Mouse (Mus musculus) limb, embryonic 11.5 days (tissue): Measurements from ENCODE around the gene Als2. TPM values are rescaled to one million over a fixed set of nuclear protein-coding genes. Genes with fewer than 3 reads are reported as not detected.

Source experiments
- ATAC-seq: fragments of 200-750 bp; cut with Nextera tagmentation; 2 replicates; pipeline ENCODE4 v1.8.0; 2017; ENCODE audit warnings: low read depth; ENCODE audit not compliant: insufficient number of reproducible peaks, low FRiP score, low TSS enrichment
- DNase-seq: peaks from one replicate; pipeline ENCODE4 v3.0.0-alpha.2; 2015; ENCODE audit warnings: low spot score
- H3K27ac ChIP-seq: fragments of 300-500 bp; sonication (generic); replicated peaks from 2 replicates; pipeline ENCODE4 v1.5.1; 2014; ENCODE audit warnings: low read depth, mild to moderate bottlenecking, low read length
- H3K27me3 ChIP-seq: fragments of 300-500 bp; sonication (generic); 2 replicates; pipeline ENCODE4 v1.6.1; 2014; ENCODE audit warnings: mild to moderate bottlenecking, low read length, mixed read lengths; ENCODE audit not compliant: control insufficient read depth, insufficient read depth
- H3K36me3 ChIP-seq: fragments of 300-500 bp; sonication (generic); 2 replicates; pipeline ENCODE4 v1.6.1; 2014; ENCODE audit warnings: mild to moderate bottlenecking, low read length, moderate library complexity, mixed read lengths; ENCODE audit not compliant: control insufficient read depth, insufficient read depth
- H3K4me1 ChIP-seq: fragments of 300-500 bp; sonication (generic); 2 replicates; pipeline ENCODE4 v1.6.1; 2014; ENCODE audit warnings: low read length, mixed read lengths; ENCODE audit not compliant: control insufficient read depth, insufficient read depth
- H3K4me2 ChIP-seq: fragments of 300-500 bp; sonication (generic); 2 replicates; pipeline ENCODE4 v1.6.1; 2014; ENCODE audit warnings: low read depth, mild to moderate bottlenecking, moderate library complexity; ENCODE audit not compliant: severe bottlenecking
- H3K4me3 ChIP-seq: fragments of 300-500 bp; sonication (generic); 2 replicates; pipeline ENCODE4 v1.5.1; 2014; ENCODE audit warnings: low read depth, low read length
- H3K9ac ChIP-seq: fragments of 300-500 bp; sonication (generic); 2 replicates; pipeline ENCODE4 v1.6.1; 2014; ENCODE audit warnings: mild to moderate bottlenecking, low read length
- H3K9me3 ChIP-seq: fragments of 300-500 bp; sonication (generic); 2 replicates; pipeline ENCODE4 v1.6.1; 2016; ENCODE audit warnings: low read length; ENCODE audit not compliant: control insufficient read depth
- WGBS: fragments of 180-500 bp; shearing (Covaris S2); extraction: QIAGEN DNeasy Blood & Tissue Kit; methylation state at CpG from one replicate; pipeline ENCODE4 v1.1.7; 2014; 5-methylcytosine and 5-hydroxymethylcytosine counted together
- polyA plus RNA-seq: library from polyadenylated mRNA; unstranded; fragments of >200 nt; fragmentation: Nextera tagmentation; extraction: Ambion mirVana; gene quantifications from 2 replicates; pipeline ENCODE4 v1.2.1, GENCODE M21; 2014

The Als2 gene
- polyA plus RNA-seq, 1 experiment from 2014 or later: 12.0 TPM

GRCm38 (mm10) chr1:59167654-59168425 is 69.2 kb downstream of the Als2 start:
- 90% methylated on average over 4 of the region's 4 CpGs for WGBS
- Histone ChIP-seq H3K27ac (no peak overlapping the region), H3K9ac (no peak overlapping the region), H3K27me3 (no peaks in the 10 kb centered on the region), H3K4me2 (no peak overlapping the region), H3K36me3 (peaks cover 7% of the 10 kb centered on the region; the same call in 1 of the 2 replicates), H3K4me1 (no peaks in the 10 kb centered on the region), H3K4me3 (no peak overlapping the region), H3K9me3 (no peaks in the 10 kb centered on the region)
- ATAC-seq: no peak
- no peak for DNase-seq

GRCm38 (mm10) chr1:59166232-59166905 is 70.7 kb downstream of the Als2 start:
- peaks cover 7% of the 10 kb centered on the region; the same call in 1 of the 2 replicates for H3K36me3 ChIP-seq
- H3K4me2 ChIP-seq: no peak overlapping the region
- H3K27ac ChIP-seq: no peak overlapping the region
- no peak overlapping the region for H3K9ac ChIP-seq
- H3K9me3 ChIP-seq: no peaks in the 10 kb centered on the region
- no peaks in the 10 kb centered on the region for H3K4me1 ChIP-seq
- H3K27me3 ChIP-seq: no peaks in the 10 kb centered on the region
- ATAC-seq (no peak), DNase-seq (no peak)
- H3K4me3 ChIP-seq: no peak overlapping the region
- WGBS: 95% methylated on average over 9 of the region's 9 CpGs

- H3K4me3 ChIP-seq: no peak overlapping the region
- no peak for ATAC-seq
- H3K27ac ChIP-seq: no peak overlapping the region
- H3K36me3 ChIP-seq: peaks cover 7% of the 10 kb centered on the region; the same call in 1 of the 2 replicates
- H3K27me3 ChIP-seq: no peaks in the 10 kb centered on the region
- DNase-seq: no peak
- no peak overlapping the region for H3K9ac ChIP-seq
- WGBS: 71% methylated on average over 5 of the region's 5 CpGs
- no peaks in the 10 kb centered on the region for H3K9me3 ChIP-seq
- no peak overlapping the region for H3K4me2 ChIP-seq
- H3K4me1 ChIP-seq: no peaks in the 10 kb centered on the region
Measured at GRCm38 (mm10) chr1:59163918-59164317, 73.1 kb downstream of the Als2 start.

- WGBS: 74% methylated on average over 12 of the region's 12 CpGs
- no peak for ATAC-seq
- Histone ChIP-seq H3K4me2 (no peak within 1 kb of the TSS), H3K9ac (no peak within 1 kb of the TSS), H3K36me3 (peaks cover 7% of the 10 kb centered on the region; the same call in 1 of the 2 replicates), H3K4me1 (no peaks in the 10 kb centered on the region), H3K27ac (no peak within 1 kb of the TSS), H3K27me3 (no peaks in the 10 kb centered on the region), H3K4me3 (no peak within 1 kb of the TSS), H3K9me3 (no peaks in the 10 kb centered on the region)
- no peak for DNase-seq
Measured at GRCm38 (mm10) chr1:59163030-59163461, 74.0 kb downstream of the Als2 start, which contains the start of gene Mpp4. Gene Mpp4, minus strand, starts transcription at chr1:59163389.

GRCm38 (mm10) chr1:59162309-59163024 is 74.6 kb downstream of the Als2 start:
- Histone ChIP-seq H3K27ac (no peak overlapping the region), H3K9ac (no peak overlapping the region), H3K4me3 (no peak overlapping the region), H3K4me2 (no peak overlapping the region), H3K9me3 (no peaks in the 10 kb centered on the region), H3K4me1 (no peaks in the 10 kb centered on the region), H3K27me3 (no peaks in the 10 kb centered on the region), H3K36me3 (peaks cover 7% of the 10 kb centered on the region; the same call in 1 of the 2 replicates)
- 74% methylated on average over 8 of the region's 8 CpGs for WGBS
- ATAC-seq: no peak
- no peak for DNase-seq

- Histone ChIP-seq H3K36me3 (peaks cover 2% of the 10 kb centered on the region; the same call in 1 of the 2 replicates), H3K4me1 (no peaks in the 10 kb centered on the region), H3K27ac (no peak overlapping the region), H3K4me3 (no peak overlapping the region), H3K9ac (no peak overlapping the region), H3K27me3 (no peaks in the 10 kb centered on the region), H3K9me3 (no peaks in the 10 kb centered on the region), H3K4me2 (no peak overlapping the region)
- WGBS: 85% methylated on average over 6 of the region's 6 CpGs
- DNase-seq (no peak), ATAC-seq (no peak)
Measured at GRCm38 (mm10) chr1:59161396-59161795, 75.6 kb downstream of the Als2 start.

GRCm38 (mm10) chr1:59160871-59161270 is 76.2 kb downstream of the Als2 start:
- Histone ChIP-seq H3K4me1 (no peaks in the 10 kb centered on the region), H3K27me3 (no peaks in the 10 kb centered on the region), H3K9ac (no peak overlapping the region), H3K4me2 (no peak overlapping the region), H3K36me3 (no peaks in the 10 kb centered on the region; the same call in 1 of the 2 replicates), H3K27ac (no peak overlapping the region), H3K4me3 (no peak overlapping the region), H3K9me3 (no peaks in the 10 kb centered on the region)
- no peak for DNase-seq
- no peak for ATAC-seq
- 84% methylated on average over 6 of the region's 6 CpGs for WGBS

- no peak overlapping the region for H3K4me3 ChIP-seq
- ATAC-seq: no peak
- H3K4me2 ChIP-seq: no peak overlapping the region
- no peaks in the 10 kb centered on the region for H3K9me3 ChIP-seq
- WGBS: 84% methylated on average over 3 of the region's 3 CpGs
- DNase-seq: no peak
- no peaks in the 10 kb centered on the region; the same call in 1 of the 2 replicates for H3K36me3 ChIP-seq
- H3K4me1 ChIP-seq: no peaks in the 10 kb centered on the region
- no peak overlapping the region for H3K9ac ChIP-seq
- H3K27ac ChIP-seq: no peak overlapping the region
- no peaks in the 10 kb centered on the region for H3K27me3 ChIP-seq
Measured at GRCm38 (mm10) chr1:59159136-59159535, 77.9 kb downstream of the Als2 start.
